Mouse (Mus musculus) right cerebral cortex, postnatal 4 days (tissue): Measurements from ENCODE around the gene Gal.

Source experiments
- DNase-seq: peaks from one replicate; pipeline ENCODE4 v3.0.0-alpha.2; 2022

Gal gene

DNA sequence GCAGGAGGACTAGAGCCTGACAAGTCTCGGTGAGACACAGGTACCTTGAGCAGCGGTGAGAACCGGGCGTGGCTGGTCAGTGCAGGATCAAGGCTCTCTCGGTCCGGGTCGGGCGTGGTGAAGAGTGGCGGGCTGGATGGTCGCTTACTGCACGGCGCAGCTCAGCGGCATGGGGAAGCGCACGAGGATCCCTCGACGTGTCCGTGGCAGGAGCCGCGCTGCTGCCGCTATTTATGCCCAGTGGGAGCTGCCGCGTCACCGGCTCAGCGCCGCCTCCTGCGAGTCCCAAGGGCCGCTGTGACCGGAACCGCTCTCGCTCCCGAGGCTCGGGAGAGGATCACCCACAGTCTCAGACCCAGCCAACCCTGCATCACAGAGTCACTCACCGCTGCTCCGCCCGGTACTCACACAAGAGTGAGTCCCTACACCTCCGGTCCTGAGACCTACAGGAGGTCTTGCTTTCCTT is at the start of gene Gal:
Gene Gal (minus strand): TSS at position 277 of the 466 bp plus-strand sequence.
- DNase-seq = peak; percentile 28

DNA sequence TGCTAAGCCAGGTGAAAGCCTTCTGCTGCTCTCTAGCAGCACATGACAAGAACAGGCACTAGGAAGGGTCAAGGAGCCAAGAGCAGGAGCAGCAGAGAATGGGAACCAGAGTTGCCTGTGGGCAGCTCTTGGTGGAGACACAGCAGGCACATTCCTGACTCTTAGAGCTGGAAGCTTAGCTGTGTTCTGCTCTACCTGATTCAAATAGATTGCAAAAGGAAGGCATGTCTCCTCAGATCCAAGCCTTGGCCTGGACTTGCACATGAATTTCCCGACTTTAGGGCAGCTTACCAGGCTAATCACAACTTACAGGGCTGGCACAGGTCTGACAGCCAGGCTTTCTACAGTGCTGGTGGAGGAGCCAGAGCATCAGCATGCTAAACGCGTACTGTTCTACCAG is 45.6 kb upstream of the Gal start:
- DNase-seq = no peak

DNA sequence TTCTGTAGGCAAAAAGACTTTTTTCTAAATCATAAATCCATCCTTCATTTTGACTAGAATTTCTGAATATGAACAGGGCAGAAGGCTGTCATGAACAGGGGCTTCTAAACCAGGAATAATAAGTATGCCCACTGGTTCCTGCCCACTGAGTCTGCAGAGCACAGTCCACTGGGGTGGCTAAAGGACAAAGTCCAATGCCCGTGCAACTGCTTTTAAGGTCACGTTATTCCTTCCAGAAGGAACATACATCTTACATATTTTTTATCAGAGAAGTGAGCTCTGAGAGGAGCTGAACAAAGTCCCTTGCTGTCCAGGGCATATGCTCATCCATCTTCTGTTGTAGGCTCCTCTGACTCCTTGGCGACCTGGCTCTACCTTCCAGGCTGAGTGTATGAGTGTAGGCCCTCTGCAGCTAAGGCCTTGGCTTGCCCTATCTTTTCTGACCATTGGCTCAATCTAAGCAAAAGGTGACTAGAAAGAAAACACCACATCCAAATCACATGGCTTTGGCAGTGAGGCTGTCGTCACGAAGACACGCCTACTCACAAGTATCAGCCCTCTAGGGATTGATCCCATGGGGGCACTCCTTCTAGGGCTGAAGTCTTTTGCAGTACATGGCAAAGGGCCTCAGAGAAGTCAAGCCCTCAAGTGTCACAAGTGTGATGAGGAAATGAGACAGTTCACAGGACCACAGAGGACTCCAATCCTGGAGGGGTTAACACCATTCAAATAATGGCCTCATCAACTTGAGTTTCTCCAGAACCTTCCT is 44.2 kb upstream of the Gal start:
- no peak for DNase-seq

DNA sequence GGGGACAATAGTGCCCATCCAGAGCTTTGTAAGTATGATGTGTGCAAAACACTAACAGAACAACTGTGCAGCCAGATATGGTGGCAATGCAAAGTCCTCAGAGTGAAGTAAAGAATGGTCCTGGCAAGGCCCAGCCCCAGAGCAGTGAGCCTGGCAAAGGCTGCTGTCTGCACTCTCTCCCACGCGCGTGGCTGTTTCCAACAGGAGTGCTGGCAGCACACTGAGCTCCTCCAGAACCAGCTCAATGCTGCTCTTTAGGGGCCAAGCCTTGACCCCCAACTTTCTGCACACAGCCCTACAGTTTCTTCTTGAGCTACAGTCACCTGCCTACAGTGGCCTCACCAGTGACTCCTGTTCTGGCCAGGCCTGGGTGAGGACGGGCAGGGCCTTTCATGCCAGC is 43.4 kb upstream of the Gal start:
- DNase-seq = no peak

DNA sequence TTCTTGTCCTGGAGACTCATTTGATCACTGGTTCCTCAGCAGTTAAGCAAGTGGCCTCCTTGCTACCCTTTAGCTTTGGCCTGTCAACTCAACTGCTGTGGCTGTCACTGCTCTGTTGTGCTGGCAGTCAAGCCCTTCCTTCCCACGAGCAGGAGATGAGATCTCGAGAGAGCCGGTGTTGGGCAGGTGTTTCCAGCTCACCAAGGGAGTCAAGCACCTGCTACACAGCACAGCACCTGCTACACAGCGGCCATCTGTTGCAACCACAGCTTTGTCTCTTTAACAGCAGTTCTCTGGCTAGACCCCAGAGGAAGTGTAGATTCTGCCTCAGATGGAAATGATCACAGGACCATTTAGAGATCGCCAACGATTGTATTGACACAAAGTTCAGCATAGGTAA is 37.3 kb upstream of the Gal start:
- DNase-seq = no peak

DNA sequence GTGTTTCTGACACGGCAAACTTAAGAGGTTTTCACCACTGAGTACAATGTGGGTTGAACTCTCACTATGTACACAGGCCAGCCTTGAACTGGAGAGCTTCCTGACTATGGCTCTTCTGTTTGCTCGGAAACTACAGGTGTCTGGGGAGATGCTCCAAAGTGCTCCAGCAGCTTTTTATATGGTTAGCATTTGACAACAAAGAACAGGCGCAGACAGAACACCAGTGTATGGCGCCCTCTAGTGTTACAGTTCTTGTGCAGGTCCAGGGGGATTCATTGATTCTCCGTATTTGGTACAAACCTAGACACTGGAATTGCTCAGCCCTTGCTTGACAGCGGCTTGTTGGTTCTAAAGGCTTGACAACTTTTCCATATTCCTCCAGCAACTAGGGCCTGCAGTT is 36.8 kb upstream of the Gal start:
- DNase-seq = peak; percentile 47

DNA sequence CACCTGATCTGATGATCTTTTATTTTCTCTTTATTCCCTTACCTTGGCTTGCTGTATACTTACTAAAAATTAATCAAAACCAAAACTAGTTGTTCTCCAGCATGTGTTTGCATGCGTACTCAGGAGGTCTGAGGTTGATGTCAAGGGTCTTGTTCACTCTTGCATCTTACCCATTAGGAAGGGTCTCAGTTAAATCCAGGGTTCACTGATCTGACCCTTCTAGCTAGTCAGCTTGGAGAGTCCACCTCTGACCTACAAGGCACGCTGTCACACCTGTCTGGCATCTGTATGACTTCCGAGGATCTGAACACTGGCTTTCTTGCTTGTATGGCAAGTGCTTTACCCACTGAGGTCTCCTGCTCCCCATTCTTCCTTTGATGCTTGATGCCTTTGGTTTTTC is 36.4 kb upstream of the Gal start:
- no peak for DNase-seq

DNA sequence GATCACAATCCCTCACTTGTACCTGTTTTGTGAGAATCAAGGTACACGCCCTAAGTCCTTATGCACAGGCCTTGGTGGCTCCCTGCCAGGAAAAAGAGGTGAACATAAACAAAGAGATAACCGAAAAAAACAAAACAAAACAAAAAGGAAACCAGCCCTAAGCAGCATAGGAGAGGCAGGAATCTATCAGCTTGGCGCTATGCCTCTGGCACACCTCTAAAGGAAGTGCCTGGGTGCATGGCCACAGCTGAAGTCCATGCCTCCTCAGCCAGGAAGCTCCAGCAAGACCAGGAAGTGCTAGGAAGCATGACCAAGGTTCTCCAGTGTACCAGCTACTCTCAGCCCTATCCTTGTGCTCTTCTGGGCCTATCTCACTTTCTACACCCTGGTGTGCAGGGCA is 34.9 kb upstream of the Gal start:
- DNase-seq = no peak

DNA sequence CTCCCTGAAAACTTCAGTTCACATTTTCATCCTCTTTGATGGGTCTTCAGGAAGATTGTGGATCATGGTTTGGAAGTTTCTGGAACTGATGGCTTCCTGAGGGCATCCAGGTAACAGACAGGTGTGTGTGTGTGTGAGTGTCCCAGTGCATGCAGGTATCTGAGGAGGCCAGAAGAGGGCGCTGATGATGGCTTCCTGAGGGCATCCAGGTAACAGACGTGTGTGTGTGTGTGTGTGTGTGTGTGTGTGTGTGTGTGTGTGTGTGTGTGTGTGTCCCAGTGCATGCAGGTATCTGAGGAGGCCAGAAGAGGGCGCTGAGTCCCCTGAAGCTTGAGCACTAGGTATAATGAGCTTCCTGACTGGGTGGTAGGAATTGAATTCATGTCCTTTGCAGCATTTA is 33.0 kb upstream of the Gal start:
- no peak for DNase-seq

DNA sequence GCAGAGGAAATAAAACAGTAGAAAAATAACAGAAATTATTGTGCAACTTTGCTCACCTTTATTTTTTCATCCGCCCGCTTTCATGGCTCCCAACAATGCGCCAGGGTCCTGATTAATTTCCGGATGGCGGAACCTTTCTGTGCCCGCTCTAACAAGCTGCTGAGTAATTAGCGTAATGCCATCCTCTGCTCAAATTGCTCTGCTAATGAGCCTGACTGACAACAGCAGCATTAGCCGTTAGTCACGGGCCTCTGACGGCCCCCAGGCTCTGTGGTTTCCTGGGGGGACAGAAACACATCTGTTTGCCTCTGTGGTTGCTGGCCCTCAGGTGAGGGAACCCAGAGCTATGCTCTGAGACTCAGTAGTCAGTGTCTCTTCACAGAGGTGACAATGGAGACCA is 26.7 kb upstream of the Gal start:
- DNase-seq = no peak

DNA sequence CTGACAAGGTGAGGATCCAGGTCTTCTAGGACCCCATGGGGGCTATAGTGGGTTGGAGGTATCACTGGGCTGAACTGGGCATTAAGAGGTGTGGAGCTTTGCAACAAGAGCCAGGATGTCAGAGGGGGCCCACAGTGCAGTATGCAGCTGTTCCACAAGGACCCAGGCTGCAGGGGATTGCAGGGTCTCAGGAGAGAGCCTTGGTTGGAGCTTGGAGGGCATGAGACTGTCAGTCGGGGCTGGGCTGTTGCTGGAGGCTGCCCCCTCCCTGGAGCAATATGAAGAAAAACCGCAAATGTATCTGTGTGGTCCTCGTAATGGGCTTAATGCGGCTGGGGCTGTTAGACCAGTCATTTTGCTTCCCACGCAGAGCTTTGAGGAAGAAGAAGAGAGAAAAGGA is 26.3 kb upstream of the Gal start:
- DNase-seq = no peak

DNA sequence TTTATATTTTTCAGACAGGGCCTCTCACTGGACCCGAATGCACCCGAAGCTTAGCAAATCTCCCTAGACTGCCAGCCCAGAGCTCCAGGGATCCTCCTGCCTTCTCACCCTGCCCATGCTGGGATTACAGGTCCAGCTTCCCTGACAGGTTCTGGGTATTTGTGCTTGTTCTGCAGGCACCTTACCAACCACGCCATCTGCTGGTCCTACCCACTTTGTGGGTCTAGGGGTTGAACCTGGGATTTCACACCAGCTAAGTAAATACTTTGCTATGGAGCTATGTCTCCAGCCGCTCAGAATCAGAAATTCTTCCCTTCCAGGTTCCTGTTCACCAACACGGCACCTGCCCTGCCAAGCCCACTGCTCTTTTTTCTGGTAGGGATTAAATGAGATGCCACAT is 23.6 kb upstream of the Gal start:
- no peak for DNase-seq

DNA sequence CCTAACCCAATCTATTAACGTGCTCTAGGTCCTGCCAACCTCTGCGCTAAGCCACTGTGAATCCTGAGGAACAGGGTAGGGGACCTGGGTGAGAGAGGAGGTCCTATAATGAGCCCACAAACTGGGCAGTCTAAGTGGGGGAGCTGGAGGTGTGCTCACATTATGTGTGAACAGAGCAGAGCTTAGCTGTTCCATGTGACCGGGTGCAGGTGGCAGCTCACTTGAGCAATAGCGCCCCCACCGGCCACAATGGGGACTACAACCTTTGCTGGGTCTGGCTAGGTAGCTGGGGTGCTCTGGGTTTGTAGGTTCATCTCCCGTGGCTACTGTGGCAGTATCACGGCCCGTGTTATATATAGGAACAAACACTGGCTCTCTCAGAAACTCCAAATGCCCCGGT is 22.5 kb upstream of the Gal start:
- DNase-seq = no peak

DNA sequence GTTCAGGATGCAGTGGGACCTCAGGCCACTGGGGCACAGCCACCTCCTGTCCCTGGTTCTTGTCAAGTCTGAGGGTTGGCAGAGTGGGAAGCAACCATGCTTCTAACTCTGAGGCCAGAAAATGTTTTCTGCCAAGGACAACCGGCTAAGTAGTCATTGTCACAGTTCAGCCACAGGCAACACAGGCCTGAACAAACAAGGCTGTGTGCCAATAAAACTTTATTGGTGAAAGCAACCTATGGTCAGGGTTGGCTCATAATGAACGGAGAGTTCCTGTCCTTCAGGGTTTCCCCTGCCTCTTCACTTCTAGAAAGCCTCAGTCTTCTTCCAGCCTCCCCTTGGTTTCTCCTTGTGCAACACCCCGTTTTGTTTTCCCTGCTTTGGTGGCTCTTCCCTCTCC is 21.5 kb upstream of the Gal start:
- no peak for DNase-seq

DNA sequence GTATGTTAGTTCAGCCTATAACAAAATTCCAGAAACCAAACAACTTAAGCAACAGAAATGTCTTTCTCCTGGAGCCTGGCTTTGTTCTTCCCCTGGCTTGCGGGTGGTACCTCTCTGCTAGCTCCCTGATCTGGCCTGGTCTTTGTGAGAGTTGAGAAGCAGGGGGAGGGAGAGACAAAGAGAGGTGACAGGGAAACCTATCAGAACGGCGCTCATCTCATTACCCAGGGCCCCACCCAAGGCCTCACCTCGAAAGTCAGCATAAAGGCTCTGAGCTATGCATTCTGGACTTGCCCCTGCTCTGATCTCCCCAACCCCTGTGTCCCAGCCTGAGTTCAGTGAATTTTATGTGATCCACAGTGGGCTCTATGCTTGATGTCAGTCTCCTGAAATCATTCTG is 20.3 kb upstream of the Gal start:
- DNase-seq = no peak

DNA sequence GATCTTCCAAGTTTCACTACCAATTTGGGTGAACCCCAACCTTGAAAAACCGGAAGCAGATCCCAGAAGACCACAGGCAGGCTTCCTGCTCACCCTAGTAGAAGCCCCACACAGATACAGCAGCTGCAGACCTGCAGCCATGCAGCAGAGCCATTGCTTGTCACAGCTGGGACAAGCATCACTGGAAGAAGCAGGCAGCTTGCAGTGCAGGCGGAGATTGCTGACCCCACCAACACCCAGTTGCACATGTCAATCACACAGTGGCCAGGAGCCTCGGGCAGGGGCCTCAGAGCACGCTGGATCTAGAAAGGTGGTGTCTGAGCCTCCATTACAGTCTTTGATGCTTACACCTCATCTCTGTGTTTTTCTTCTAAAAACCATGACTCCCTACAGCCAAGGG is 19.8 kb upstream of the Gal start:
- DNase-seq = no peak

DNA sequence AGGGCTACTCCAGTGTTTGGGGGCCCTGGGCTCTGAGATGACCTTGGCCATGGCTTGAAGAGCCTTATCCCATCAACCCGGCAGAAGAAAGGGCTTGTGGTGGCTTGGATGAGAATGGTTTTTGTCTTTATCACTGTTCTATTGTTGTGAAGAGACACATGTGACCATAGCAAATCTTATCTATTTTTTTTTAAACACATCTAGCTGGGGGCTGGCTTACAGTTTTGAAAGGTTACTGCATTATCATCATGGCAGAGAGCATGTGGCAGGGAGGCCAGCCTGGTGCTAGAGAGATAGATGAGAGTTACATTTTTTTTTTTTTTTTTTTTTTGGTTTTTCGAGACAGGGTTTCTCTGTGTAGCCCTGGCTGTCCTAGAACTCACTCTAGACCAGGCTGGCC is 17.6 kb upstream of the Gal start:
- no peak for DNase-seq

DNA sequence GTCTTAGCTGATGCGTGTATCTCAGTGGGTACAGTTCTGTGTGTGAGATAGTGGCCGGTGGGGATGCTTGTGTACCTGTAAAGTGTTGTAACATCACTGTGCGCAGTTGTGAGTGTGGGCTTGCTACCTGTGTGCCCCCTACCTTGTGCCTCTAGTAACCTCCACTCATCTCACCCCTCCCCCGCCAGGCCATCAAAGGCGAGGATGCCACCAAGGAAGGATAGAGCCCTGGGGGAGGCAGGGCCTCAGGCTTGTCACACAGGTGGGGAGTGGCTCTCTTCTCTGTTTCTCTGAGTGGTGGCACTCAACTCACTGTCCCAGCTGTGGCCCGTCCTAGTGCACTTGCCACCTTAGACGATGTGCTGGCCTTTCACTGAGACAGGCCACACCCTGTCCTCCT is 16.7 kb upstream of the Gal start:
- no peak for DNase-seq

DNA sequence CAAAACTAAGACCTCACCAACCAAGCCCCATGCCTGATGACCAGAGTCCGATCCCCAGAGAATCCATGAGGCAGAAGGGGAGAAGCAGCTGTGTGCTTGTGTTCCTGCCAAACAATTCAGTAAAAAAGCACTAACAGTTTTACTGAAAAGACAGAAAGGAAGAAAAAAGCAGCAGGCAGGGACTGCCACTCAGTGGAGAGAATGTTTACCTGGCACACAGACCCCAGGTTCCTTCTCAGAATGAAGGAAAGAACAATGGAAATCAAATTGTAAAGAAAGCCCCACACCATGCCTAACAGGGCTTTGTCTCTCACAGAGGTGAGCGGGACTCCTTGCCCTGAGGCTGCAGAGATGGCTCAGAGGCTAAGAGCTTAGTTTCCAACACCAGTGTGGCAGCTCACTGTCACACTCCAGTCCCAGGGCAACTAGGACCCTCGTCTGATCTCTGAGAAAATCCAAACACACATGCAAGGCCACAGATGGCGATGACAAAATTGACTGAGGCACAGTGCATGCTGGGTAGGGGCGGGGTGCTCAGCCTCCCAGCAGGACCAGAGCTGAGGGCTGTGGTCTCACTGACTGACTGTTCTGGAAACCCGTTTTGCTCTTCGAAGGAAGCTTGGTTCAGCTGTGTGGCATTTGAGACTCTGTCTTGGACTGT is 14.9 kb upstream of the Gal start:
- DNase-seq = no peak

DNA sequence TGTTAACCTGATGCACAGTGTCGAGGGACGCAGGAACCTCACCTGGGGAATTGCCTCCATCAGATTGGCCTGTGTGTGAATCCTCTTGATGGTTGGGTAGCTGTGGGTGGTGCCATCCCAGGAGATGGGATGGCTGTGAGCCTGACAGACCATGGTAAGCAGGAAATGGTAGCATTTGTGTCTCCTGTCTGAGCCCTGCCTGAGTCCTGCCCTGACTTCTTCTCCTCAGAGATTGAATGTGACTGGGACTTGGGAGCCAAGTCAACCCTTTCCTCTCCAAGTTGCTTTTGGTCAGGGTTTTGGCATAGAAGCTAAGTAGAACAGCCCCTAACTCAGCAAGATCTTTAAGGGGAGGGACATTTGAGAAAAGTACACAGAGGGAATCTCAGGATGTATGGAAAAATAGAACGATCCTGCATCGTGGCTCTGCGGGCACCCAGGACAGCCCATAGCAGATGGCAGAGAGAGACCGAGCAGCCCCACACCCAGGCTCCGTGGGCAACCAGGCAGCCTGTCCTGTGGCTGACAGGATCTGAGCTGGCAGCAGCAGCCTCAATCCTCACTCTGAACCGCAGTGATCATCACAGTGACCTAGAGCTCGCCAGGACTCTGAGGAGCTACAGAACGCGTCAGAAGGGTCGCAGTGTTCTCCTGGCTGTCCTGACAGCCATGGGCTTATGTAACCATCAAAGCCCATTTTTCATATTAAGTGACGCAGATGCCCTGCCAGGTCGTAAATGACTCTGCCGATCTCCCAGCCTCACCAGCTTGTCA is 13.9 kb upstream of the Gal start:
- no peak for DNase-seq

DNA sequence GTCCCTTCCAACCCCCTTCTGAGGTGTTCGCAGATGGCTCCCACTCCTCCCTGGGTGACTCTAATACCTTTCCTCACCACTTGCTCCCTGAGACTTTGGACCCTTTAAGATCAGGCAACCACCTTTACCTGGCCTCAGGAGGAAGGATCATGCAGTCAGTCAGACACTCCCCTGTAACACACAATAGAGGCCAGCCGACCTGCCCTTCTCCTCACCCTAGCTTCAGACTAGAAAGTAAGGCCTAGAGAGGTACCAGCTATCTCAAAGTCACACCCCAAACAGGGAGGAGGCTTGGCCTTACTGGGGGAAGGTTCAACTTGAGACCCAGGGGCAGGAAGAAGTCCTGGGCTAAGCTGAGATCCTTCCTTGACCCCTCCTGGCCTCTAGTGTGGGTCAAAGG is 9.9 kb upstream of the Gal start:
- no peak for DNase-seq

DNA sequence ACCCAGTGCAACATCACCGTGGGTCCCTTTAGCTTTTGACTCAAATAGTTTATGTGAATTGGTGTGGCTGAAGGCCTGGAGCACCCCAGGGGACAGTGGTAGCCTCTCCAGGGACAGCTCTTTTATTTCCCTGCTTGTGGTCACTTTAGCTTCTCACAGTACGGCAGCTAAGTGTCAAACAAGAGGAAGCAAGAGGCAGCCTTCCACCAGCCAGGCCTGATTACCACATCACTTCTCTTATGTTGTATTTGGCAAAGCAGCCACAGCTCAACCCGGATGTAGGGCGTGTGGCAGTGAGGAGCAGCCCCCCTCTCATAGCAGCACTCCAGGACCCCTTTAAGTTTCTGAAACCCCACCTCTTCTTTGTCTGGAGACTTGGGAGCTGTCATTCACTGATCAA is 8.6 kb upstream of the Gal start:
- no peak for DNase-seq

DNA sequence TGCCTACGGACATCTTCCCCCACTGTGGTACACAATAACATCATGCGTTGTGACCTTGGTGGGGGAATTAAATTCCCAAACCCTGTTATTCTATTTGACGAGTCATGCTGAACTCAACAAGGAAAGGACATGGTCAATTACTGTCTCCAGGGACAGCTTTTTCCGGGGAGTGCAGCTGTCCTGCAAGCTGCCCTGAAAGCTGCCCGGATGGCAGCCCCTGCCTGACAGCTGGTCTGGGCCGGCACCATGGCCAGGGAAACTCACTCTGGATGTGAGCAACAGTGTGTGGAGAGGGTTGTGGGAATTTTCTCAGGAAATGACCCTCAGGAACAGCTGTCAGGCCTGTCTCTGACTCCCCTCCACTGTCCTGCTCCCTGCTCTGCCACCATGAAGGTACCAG is 8.1 kb upstream of the Gal start:
- DNase-seq = no peak

DNA sequence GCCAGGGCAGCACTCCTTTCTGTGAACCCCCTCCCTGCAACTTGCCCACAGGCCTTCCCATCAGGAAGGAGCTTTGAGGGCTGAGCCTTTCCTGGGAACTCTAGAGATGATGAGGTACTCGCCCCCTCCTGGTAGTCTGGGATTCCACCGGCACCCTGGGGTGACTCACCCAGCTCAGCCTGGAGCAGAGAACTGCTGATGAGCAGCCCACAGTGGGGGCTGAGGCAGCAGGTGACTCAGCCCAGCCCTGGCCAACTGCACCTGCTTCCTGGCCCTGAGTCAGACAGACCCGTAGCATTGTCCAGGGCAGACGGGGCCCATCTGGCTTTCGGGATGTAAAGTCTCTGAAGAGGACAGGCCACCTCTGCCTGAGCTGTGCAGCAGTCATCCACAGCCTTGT is 4.9 kb upstream of the Gal start:
- DNase-seq = no peak
